Mouse (Mus musculus): ENCODE results near the gene Dyrk1b. TPM values are rescaled to one million over a fixed set of nuclear protein-coding genes. Genes with fewer than 3 reads are reported as not detected.
"Not testable (repeated sequence)": the region's sequence is repeated elsewhere in the genome, so short reads cannot be mapped to it uniquely, and the experiment has no call there.

The Dyrk1b gene
- polyA plus RNA-seq, 1 experiment from 2014 or later, result 13.5 TPM

DNA sequence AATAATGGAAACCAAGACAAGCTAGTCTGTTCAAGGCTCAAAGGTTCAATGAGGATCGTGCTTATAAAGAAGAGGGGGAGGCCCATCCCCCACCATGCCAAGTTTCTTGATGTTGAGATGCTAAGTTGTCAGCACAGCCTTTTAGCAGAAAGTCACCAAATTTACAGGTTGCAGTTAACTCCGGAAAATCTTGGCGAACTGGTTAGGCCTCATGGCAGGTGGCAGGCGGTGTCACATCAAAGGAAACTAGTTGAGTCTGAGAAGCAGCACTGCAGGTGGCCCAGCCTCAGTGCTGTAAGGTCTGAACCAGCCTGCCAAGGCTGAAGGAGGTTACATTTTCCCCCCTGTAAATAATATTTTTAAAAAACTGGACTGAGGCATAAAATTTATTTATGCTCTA is 47.6 kb downstream of the Dyrk1b start:
- not testable (repeated sequence) for H3K27me3 ChIP-seq (replicated peaks; ENCODE audit: control insufficient read depth, insufficient read depth, low read length); H3K9ac ChIP-seq (ENCODE audit: low read depth, low read length); ATAC-seq (ENCODE audit: low read depth); H3K4me1 ChIP-seq (ENCODE audit: control insufficient read depth, insufficient read depth, low read length); H3K36me3 ChIP-seq (ENCODE audit: control insufficient read depth, insufficient read depth, low read length); DNase-seq (ENCODE audit: low spot score); H3K4me2 ChIP-seq (ENCODE audit: low read depth, low read length); H3K27ac ChIP-seq (replicated peaks; ENCODE audit: low read depth, low read length); H3K4me3 ChIP-seq (ENCODE audit: low read depth, low read length); H3K9me3 ChIP-seq (ENCODE audit: control insufficient read depth, low read length)
- WGBS, result 81% methylated on average over 4 of the region's 4 CpGs

DNA sequence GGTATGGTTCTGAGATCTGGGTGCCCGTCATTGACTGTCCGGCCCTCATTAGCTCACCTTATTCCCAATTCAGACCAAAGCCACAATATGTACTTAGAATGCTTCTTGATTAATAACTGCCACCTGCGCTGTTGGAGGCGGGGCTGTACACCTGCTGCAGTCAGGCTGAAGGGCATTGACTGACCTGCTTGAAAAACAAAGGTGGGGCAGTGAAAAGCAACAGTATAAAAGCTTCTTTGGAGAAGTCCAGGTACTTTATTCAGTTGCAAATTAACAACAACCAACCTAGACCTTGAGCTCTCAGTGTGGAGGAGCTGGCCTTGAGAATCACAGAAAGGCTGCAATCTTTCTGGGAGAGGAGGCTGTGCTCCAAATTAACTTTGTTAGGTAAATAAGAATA is 48.2 kb downstream of the Dyrk1b start:
- not testable (repeated sequence) for H3K27ac ChIP-seq (replicated peaks; ENCODE audit: low read depth, low read length); H3K4me2 ChIP-seq (ENCODE audit: low read depth, low read length); H3K27me3 ChIP-seq (replicated peaks; ENCODE audit: control insufficient read depth, insufficient read depth, low read length); H3K9ac ChIP-seq (ENCODE audit: low read depth, low read length); H3K36me3 ChIP-seq (ENCODE audit: control insufficient read depth, insufficient read depth, low read length); H3K4me3 ChIP-seq (ENCODE audit: low read depth, low read length); DNase-seq (ENCODE audit: low spot score); H3K9me3 ChIP-seq (ENCODE audit: control insufficient read depth, low read length); H3K4me1 ChIP-seq (ENCODE audit: control insufficient read depth, insufficient read depth, low read length); ATAC-seq (ENCODE audit: low read depth)
- 88% methylated on average over 4 of the region's 4 CpGs for WGBS

Other genes starting within 250 kb of the Dyrk1b start
- 10.5 and 10.9 TPM in 2 replicates for gene Zfp780b, start 200.3 kb upstream of the Dyrk1b start, polyA plus RNA-seq (2014; fragmentation: Nextera tagmentation; extraction: Ambion mirVana)
- 4.6 and 4.9 TPM in 2 replicates for gene Zfp850, start 165.4 kb upstream of the Dyrk1b start, polyA plus RNA-seq (2014; fragmentation: Nextera tagmentation; extraction: Ambion mirVana)
- gene Psmc4, start 129.4 kb upstream of the Dyrk1b start, polyA plus RNA-seq (2014; fragmentation: Nextera tagmentation; extraction: Ambion mirVana), result 247 and 269 TPM in 2 replicates
- 0.34 and 0.58 TPM in 2 replicates for gene Fcgbp, start 108.2 kb upstream of the Dyrk1b start, polyA plus RNA-seq (2014; fragmentation: Nextera tagmentation; extraction: Ambion mirVana)
- gene 9530053A07Rik, start 50.0 kb upstream of the Dyrk1b start, polyA plus RNA-seq (2014; fragmentation: Nextera tagmentation; extraction: Ambion mirVana), result 0.01 TPM in 1 of 2 replicates, not detected in the other
- gene Fbl, start 9.8 kb upstream of the Dyrk1b start, polyA plus RNA-seq (2014; fragmentation: Nextera tagmentation; extraction: Ambion mirVana), result 42.4 and 46.5 TPM in 2 replicates
- gene Eid2, start 88.4 kb downstream of the Dyrk1b start, polyA plus RNA-seq (2014; fragmentation: Nextera tagmentation; extraction: Ambion mirVana), result 4.9 and 6.3 TPM in 2 replicates
- 13.4 TPM in 2 replicates for gene Eid2b, start 98.3 kb downstream of the Dyrk1b start, polyA plus RNA-seq (2014; fragmentation: Nextera tagmentation; extraction: Ambion mirVana)
- 0.42 TPM in 1 of 2 replicates, not detected in the other for gene Selenov, start 111.7 kb downstream of the Dyrk1b start, polyA plus RNA-seq (2014; fragmentation: Nextera tagmentation; extraction: Ambion mirVana)
- gene Dll3, start 122.8 kb downstream of the Dyrk1b start, polyA plus RNA-seq (2014; fragmentation: Nextera tagmentation; extraction: Ambion mirVana), result 0.90 and 2.1 TPM in 2 replicates
- 124 and 134 TPM in 2 replicates for gene Timm50, start 132.6 kb downstream of the Dyrk1b start, polyA plus RNA-seq (2014; fragmentation: Nextera tagmentation; extraction: Ambion mirVana)
- 70.5 and 82.3 TPM in 2 replicates for gene Supt5, start 159.3 kb downstream of the Dyrk1b start, polyA plus RNA-seq (2014; fragmentation: Nextera tagmentation; extraction: Ambion mirVana)
- 1,196 and 1,252 TPM in 2 replicates for gene Rps16, start 171.2 kb downstream of the Dyrk1b start, polyA plus RNA-seq (2014; fragmentation: Nextera tagmentation; extraction: Ambion mirVana)
- gene Plekhg2, start 193.1 kb downstream of the Dyrk1b start, polyA plus RNA-seq (2014; fragmentation: Nextera tagmentation; extraction: Ambion mirVana), result 41.1 and 51.3 TPM in 2 replicates
- gene Zfp36, start 200.8 kb downstream of the Dyrk1b start, polyA plus RNA-seq (2014; fragmentation: Nextera tagmentation; extraction: Ambion mirVana), result 13.5 and 14.4 TPM in 2 replicates
- gene Med29, start 213.2 kb downstream of the Dyrk1b start, polyA plus RNA-seq (2014; fragmentation: Nextera tagmentation; extraction: Ambion mirVana), result 44.1 and 48.2 TPM in 2 replicates
- 52.1 and 54.1 TPM in 2 replicates for gene Paf1, start 213.5 kb downstream of the Dyrk1b start, polyA plus RNA-seq (2014; fragmentation: Nextera tagmentation; extraction: Ambion mirVana)